Mouse (Mus musculus): ENCODE results near the gene Prelid3b. TPM values are rescaled to one million over a fixed set of nuclear protein-coding genes. Genes with fewer than 3 reads are reported as not detected.

Prelid3b gene
- total RNA-seq, 4 experiments from 2014 or later = 48.1 to 58.5 (median 53.5) TPM

GRCm38 (mm10) chr2:174463789-174464523 is 8.9 kb downstream of the Prelid3b start, which contains the start of gene Atp5e:
TSS of gene Atp5e (minus strand) at chr2:174464105.
- peak; percentile 92 to 97 for DNase-seq (ENCODE audit: low spot score in 2 of 2)

GRCm38 (mm10) chr2:174463370-174463769 is 9.5 kb downstream of the Prelid3b start:
- DNase-seq (ENCODE audit: low spot score in 2 of 2) = peak; percentile 7 to 16

GRCm38 (mm10) chr2:174459365-174459764 is 13.5 kb downstream of the Prelid3b start:
- no peak for DNase-seq (ENCODE audit: low spot score in 2 of 2)

GRCm38 (mm10) chr2:174453681-174454080 is 19.2 kb downstream of the Prelid3b start:
- no peak for DNase-seq (ENCODE audit: low spot score in 2 of 2)

GRCm38 (mm10) chr2:174450353-174450752 is 22.5 kb downstream of the Prelid3b start, which contains the start of gene Tubb1:
TSS of gene Tubb1 (plus strand) at chr2:174450695.
- no peak for DNase-seq (ENCODE audit: low spot score in 2 of 2)

GRCm38 (mm10) chr2:174448405-174448804 is 24.5 kb downstream of the Prelid3b start:
- no peak for DNase-seq (ENCODE audit: low spot score in 2 of 2)

GRCm38 (mm10) chr2:174446905-174447304 is 26.0 kb downstream of the Prelid3b start:
- DNase-seq (ENCODE audit: low spot score in 2 of 2) = no peak

- DNase-seq (ENCODE audit: low spot score in 2 of 2) = no peak
Measured at GRCm38 (mm10) chr2:174446492-174446891, 26.4 kb downstream of the Prelid3b start.

GRCm38 (mm10) chr2:174445018-174445417 is 27.9 kb downstream of the Prelid3b start:
- DNase-seq (ENCODE audit: low spot score in 2 of 2) = no peak

GRCm38 (mm10) chr2:174444359-174444758 is 28.5 kb downstream of the Prelid3b start:
- no peak for DNase-seq (ENCODE audit: low spot score in 2 of 2)

GRCm38 (mm10) chr2:174443046-174443445 is 29.8 kb downstream of the Prelid3b start:
- no peak for DNase-seq (ENCODE audit: low spot score in 2 of 2)

GRCm38 (mm10) chr2:174442460-174442859 is 30.4 kb downstream of the Prelid3b start:
- no peak for DNase-seq (ENCODE audit: low spot score in 2 of 2)

GRCm38 (mm10) chr2:174441898-174442297 is 31.0 kb downstream of the Prelid3b start:
- no peak for DNase-seq (ENCODE audit: low spot score in 2 of 2)

- no peak for DNase-seq (ENCODE audit: low spot score in 2 of 2)
Measured at GRCm38 (mm10) chr2:174439961-174440360, 32.9 kb downstream of the Prelid3b start.

- no peak for DNase-seq (ENCODE audit: low spot score in 2 of 2)
Measured at GRCm38 (mm10) chr2:174439450-174439838, 33.4 kb downstream of the Prelid3b start.

- DNase-seq (ENCODE audit: low spot score in 2 of 2) = peak; percentile 28 to 36
Measured at GRCm38 (mm10) chr2:174438737-174439449, 34.0 kb downstream of the Prelid3b start, which contains the start of gene Ctsz. TSS of gene Ctsz (minus strand) at chr2:174439039.

GRCm38 (mm10) chr2:174438181-174438580 is 34.7 kb downstream of the Prelid3b start:
- DNase-seq (ENCODE audit: low spot score in 2 of 2) = no peak

GRCm38 (mm10) chr2:174437697-174437982 is 35.2 kb downstream of the Prelid3b start:
- no peak for DNase-seq (ENCODE audit: low spot score in 2 of 2)

- no peak for DNase-seq (ENCODE audit: low spot score in 2 of 2)
Measured at GRCm38 (mm10) chr2:174436916-174437696, 35.8 kb downstream of the Prelid3b start.

- no peak for DNase-seq (ENCODE audit: low spot score in 2 of 2)
Measured at GRCm38 (mm10) chr2:174436076-174436701, 36.7 kb downstream of the Prelid3b start.

- no peak for DNase-seq (ENCODE audit: low spot score in 2 of 2)
Measured at GRCm38 (mm10) chr2:174434943-174435342, 37.9 kb downstream of the Prelid3b start.

Measured in left cerebral cortex, adult 8-10 months (tissue).